Mouse (Mus musculus) CH12.LX (cell line): ENCODE measurements at regions not wholly inside any gene's neighbourhood (a gene's known extent, or its start where the extent isn't known, plus 50 kb on each side); places are given as distances from the start of the nearest gene placed in this dataset.

Source experiments
- BHLHE40 ChIP-seq: IDR thresholded peaks from 2 replicates; pipeline ENCODE4 v1.6.1; 2011; ENCODE audit warnings: mild to moderate bottlenecking, low read depth, low read length, improper control_type of control experiment
- CTCF ChIP-seq, 2 experiments: IDR thresholded peaks in 1 of 2; conservative IDR thresholded peaks in 1 of 2; 2 replicates each; pipeline ENCODE4 v1.5.1; 2011 to 2012; ENCODE audit warnings: low read depth in 2 of 2, low read length in 2 of 2, improper control_type of control experiment in 1 of 2, inconsistent platforms in 1 of 2, mild to moderate bottlenecking in 1 of 2, moderate library complexity in 1 of 2
- E2F4 ChIP-seq: IDR thresholded peaks from 2 replicates; pipeline ENCODE4 v1.6.1; 2011; ENCODE audit warnings: low read depth, low read length, improper control_type of control experiment; ENCODE audit not compliant: insufficient replicate concordance
- ELF1 ChIP-seq: IDR thresholded peaks from 2 replicates; pipeline ENCODE4 v1.6.1; 2014; ENCODE audit warnings: low read depth, mild to moderate bottlenecking, inconsistent platforms, low read length, improper control_type of control experiment
- EP300 ChIP-seq: IDR thresholded peaks from 2 replicates; pipeline ENCODE4 v1.6.1; 2011; ENCODE audit warnings: low read length, improper control_type of control experiment
- ETS1 ChIP-seq: conservative IDR thresholded peaks from 2 replicates; pipeline ENCODE4 v1.6.1; 2012; ENCODE audit warnings: low read depth, mild to moderate bottlenecking, inconsistent platforms, low read length, improper control_type of control experiment, moderate library complexity
- HCFC1 ChIP-seq: IDR thresholded peaks from 2 replicates; pipeline ENCODE4 v1.6.1; 2012; ENCODE audit warnings: low read depth, mild to moderate bottlenecking, inconsistent platforms, low read length, improper control_type of control experiment
- JUND ChIP-seq: conservative IDR thresholded peaks from 2 replicates; pipeline ENCODE4 v1.6.1; 2011; ENCODE audit warnings: low read depth, low read length, improper control_type of control experiment
- MAZ ChIP-seq: IDR thresholded peaks from 2 replicates; pipeline ENCODE4 v1.6.1; 2012; ENCODE audit warnings: low read depth, mild to moderate bottlenecking, inconsistent platforms, low read length, improper control_type of control experiment, moderate library complexity
- POLR2A ChIP-seq: IDR thresholded peaks from 2 replicates; pipeline ENCODE4 v1.6.1; 2011; ENCODE audit warnings: low read depth, mild to moderate bottlenecking, improper control_type of control experiment, low read length
- SIN3A ChIP-seq: IDR thresholded peaks from 2 replicates; pipeline ENCODE4 v1.6.1; 2012; ENCODE audit warnings: low read length, improper control_type of control experiment, inconsistent platforms
- USF1 ChIP-seq: IDR thresholded peaks from 2 replicates; pipeline ENCODE4 v1.6.1; 2014; ENCODE audit warnings: low read depth, mild to moderate bottlenecking, inconsistent platforms, low read length, improper control_type of control experiment
- ZMIZ1 ChIP-seq: IDR thresholded peaks from 2 replicates; pipeline ENCODE4 v1.6.1; 2012; ENCODE audit warnings: low read depth, mild to moderate bottlenecking, inconsistent platforms, low read length, improper control_type of control experiment
- ZNF384 ChIP-seq: IDR thresholded peaks from 2 replicates; pipeline ENCODE4 v1.6.1; 2012; ENCODE audit warnings: low read depth, low read length, improper control_type of control experiment, inconsistent platforms

DNA sequence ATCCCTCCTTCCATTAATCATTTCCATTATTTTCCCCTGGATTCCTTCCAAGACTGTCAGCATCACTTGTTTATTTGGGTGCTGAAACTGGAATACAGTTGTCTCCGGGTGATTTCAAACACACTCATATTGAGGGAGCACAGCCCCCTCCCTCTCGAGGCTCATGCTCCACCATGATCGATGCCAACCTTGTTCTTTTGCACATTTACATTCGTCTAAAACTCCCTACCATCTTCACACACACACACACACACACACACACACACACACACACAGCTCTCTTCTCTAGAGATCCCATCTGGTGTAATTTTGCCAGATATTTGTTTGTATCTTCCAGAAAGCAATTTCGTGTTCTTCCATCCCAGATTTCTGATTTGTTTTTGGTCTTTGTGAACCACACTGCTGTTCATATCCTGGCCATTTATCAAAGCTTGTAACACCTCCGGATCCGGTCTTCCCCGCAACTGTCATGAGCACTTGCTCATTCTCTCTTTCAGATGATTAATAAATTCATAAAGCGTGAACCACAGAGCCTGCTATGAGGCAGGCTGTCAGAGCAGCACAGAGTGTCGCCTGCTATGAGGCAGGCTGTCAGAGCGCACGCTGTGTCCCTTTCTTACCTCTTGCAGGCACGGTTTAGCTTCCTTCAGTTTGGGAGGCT, 122.4 kb upstream of the Arid2 start:
- no peak for TF ChIP-seq MAZ
- TF ChIP-seq ZMIZ1, result no peak
- TF ChIP-seq ETS1, result no peak
- no peak for TF ChIP-seq EP300
- TF ChIP-seq CTCF (conservative IDR thresholded peaks at IDR 0.05 in 1 of 2, IDR thresholded peaks at IDR 0.05 in 1 of 2; ENCODE audit: low read depth in 2 of 2, low read length in 2 of 2), result no peak
- no peak for TF ChIP-seq JUND
- no peak for TF ChIP-seq POLR2A
- no peak for TF ChIP-seq HCFC1
- TF ChIP-seq BHLHE40, result no peak
- TF ChIP-seq ELF1, result no peak
- TF ChIP-seq USF1, result no peak
- TF ChIP-seq SIN3A, result no peak
- TF ChIP-seq ZNF384, result no peak
- no peak for TF ChIP-seq E2F4
